Mouse (Mus musculus) T-cell, adult 2 months (primary cell): ENCODE measurements around the gene Cenpv.

Source experiments
- DNase-seq: peaks from one replicate; pipeline ENCODE4 v3.0.0; 2022; ENCODE audit warnings: low spot score

The Cenpv gene

GRCm38 (mm10) chr11:62539089-62539890, at the start of gene Cenpv:
Gene Cenpv (minus strand): TSS chr11:62539261.
- DNase-seq: peak; percentile 62

DNA sequence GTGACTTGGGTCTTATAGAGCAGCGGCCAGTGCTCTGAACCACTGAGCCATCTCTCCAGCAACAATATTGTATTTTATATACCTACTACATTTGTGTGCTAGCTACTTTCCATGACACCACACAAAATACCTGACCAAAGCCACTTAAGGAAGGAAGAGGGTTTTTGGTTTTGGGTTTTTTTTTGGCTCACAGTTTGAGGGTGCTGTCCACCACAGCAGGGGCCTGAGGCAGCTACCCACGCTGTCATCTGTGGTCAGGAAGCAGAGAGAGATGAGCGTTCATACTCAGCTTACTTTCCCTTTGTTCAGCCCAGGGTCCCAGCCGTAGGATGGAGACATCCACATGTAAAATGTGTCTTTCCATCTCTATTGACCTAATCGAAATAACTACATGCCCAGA, 48.0 kb upstream of the Cenpv start:
- DNase-seq: no peak

DNA sequence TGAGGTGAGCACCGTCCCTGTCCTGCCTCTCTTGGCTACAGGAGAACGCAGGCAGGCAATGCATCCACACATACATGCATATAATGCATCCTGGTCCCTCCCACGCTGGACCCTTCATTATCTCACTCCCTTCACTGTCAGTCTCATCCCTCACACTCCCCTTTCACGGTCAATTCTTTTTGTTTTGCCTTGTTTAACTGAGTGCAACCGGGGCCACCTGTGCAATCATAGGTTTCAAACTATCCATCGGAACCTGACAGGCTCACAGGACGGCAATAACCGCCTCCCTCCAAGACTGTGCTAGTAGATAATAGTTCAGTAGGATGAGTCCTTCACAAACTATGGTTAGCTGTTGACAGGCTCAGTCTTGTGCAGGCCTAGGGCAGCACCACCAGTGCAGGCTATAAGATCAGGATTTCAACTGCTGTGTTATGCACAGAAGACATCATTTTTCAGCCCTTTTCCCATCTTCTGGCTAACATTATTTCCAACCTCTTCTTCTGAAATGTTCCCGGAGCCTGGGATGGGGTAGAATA, 45.7 kb upstream of the Cenpv start:
- no peak for DNase-seq

DNA sequence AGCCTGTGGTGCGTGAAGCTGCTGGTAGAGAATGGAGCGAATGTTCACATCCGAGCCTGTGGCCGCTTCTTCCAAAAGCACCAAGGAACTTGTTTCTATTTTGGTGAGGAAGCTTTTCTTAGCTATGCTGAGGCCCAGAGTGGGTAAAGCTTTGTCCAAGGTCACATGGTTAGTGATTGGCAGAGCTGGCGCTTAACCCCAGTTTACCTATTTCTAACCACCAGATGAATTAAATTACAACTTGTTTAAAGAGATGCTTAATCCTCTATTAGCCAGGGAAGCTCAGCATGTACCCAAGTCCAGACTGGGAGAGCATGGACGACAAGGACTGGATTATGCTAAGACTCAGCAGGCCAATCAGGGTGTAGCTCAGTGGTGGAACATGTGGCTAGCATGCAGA, 44.0 kb upstream of the Cenpv start:
- no peak for DNase-seq

DNA sequence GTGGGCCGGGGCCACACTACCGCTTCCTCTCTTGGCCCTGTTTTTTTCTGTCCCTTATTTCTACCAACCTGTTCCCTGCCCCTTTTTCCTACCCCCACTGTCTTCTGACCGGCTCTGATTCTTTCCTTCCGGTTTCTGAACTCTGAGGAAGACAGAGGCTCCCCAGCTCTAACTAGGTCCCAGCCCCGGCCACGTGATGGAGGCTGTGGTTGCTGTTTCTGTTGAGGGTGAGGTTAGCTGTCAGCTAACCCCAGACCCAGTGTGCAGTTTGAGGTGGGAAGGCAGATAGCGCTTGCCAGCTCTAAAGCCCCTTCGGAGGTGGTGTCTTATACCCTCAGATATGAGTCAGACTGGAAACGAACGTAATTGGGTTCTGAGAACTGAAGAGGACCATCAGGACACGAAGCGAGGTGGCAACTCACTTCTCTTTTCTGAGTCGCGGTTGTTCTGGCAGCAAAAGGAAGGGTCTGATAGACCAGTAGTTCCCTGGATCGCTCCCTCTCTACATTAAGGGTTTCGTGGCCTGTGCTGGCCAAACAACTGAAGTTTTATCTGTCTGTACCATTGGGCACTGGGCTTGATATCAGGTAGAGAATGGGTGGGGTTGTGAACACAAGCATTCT, 37.6 kb upstream of the Cenpv start:
- DNase-seq: peak; percentile 84

DNA sequence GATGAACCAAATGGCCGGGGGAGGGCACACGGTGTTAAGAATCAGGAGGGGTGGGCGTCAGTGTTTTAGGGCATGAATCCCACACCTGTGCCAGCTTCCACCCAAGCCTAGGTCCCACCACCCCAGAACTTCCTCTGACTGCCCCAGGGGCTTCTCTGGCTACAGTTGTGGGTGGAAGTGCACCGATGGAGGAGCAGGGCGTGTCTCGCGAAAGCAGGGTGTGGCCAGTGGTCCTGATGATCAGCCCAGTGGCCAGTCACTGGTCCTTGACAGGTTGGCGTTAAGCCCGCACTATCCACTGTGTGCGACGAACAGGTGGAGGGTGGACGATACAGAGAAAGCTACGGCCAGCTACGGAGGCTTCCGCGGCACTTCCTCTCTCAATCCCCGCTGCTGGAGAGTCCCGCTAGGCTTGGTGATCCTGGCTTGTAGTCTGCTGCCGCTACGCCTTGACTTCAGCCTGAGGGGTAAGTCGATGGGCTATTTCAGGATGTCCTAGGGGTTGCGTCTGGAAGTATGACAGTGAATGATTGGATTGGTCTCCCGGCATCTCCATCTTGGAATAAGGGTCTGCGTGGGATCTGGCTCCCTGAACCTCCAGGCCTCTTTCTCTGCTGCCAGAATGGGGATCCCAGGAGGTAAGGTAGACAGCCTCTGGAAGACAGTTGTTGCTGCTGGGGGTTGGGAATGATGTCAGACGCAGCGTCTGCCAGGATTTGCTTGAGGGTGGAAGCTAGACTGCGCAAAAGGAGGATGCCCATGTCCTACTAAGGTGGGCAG, 36.8 kb upstream of the Cenpv start:
- DNase-seq: no peak

DNA sequence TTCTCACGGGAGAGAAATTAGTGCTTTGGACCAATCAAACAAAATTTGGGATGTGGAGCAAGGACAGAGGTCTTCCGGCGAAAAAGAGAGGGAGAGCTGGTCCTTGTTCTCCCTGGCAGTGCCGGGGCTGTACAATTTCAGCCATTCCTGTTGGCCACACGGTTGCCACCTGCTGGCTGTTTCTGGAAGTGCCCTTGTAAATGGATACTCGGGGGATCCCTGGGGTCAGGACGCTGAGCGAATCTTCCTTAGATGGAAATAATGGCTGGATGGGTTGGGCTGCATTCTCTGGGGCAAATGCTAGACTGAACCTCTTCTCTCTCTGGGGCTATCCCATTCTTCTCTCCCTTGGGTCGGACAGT, 36.2 kb upstream of the Cenpv start:
- DNase-seq: peak; percentile 74

- no peak for DNase-seq
Observed at GRCm38 (mm10) chr11:62574703-62575085, 35.6 kb upstream of the Cenpv start.

DNA sequence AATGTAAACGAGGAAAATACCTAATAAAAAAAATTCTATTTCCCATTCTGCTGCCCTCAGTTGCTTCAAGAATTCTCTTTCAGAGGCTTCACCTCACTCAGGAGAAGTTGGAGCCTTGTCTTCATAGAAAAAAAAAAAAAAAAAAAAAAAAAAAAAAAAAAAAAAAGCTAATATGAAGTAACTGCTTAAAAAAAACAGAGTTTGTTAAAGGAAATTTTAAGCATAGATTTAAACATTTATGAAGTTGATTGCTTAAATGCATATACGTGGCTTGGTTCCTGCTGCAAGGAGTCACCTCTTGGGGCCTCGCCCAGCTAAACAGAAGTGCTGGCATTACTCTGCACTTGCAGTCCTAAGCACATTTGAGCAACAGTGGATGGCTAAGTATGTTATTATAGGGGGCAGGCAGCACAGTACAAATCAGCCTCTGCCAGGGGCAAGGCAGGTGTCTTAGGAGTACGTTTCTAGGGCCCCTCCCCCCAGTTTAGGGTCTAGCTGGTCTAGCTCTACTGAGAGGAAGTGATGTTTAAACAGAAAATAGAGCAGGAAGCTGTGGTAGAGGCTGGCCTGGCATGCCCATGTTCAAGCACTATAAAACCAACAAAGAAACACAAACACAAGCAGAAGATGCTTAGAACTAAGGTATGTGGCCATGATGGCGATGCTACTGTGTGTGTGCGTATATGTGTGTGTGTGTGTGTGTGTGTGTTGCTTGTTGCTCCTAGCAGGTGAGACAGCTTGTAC, 35.1 kb upstream of the Cenpv start, which contains the start of gene Trpv2:
Trpv2 (plus strand) TSS at position 528 of the 744 bp plus-strand sequence.
- peak; percentile 63 for DNase-seq

DNA sequence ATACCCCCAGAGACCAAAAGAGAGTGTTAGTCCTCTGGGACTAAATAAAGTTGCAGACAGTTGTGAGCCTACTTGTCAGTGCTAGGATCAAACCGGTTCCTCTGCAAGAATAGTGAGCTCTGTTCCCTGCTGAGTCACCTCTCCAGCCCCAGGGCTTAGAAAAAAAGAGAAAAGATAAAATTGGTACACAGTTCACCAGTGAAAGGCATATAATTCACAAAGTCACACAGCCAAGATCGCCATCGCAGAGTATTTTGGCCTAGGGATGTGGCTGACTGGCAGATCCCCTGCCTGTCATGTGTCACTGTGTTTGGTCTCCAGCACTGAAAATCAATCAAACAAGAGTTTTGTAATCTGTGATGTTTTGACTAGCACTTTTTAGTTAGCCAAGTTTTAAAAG, 29.2 kb upstream of the Cenpv start:
- DNase-seq: no peak

GRCm38 (mm10) chr11:62566211-62566610, 27.1 kb upstream of the Cenpv start:
- no peak for DNase-seq

- DNase-seq: no peak
Observed at GRCm38 (mm10) chr11:62565747-62566146, 26.7 kb upstream of the Cenpv start.

DNA sequence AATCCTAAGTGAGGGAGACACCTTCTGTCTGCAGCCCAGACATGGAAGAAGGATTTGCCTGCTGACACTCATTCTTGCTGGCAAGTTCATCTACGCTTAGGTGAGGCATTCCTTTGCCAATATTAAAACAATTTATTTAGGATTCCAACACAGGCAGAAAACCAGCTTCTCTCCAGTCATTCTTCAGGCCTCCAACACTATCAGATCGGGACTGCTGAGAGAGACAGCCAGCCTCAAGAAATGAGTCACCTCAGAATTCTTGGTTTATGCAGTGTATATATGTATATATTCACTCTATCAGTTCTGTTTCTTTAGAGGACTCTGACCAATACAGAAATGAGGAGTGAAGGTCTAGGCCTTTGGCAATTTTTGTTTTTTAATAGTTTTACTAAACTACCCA, 24.5 kb upstream of the Cenpv start:
- no peak for DNase-seq

DNA sequence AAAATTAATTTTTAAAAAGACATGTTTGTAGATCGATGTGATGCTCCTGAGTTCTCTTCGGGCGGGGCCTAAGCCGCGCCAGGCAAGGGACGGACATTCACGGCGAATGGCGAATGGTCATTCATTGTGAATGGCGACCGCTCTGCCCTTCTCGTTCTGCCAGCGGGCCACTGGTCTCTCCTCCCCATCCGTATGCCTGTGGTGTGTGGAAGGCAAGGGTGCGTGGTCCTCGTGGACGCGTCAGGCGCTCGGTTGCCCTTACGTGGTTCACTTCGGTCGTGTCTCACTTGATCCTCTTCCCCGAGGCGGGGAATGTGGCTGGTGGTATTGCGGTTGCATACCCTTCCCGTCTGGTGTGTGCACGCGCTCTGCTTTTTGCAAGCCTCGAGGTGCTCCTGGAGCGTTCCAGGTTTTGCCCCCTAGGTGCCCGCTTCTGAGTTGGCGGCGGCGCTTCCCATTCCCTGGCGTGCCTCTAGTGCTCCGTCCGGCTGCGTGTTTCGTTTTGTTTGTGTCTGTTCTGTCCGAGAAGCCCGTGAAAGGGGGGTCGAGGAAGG, 21.5 kb upstream of the Cenpv start:
- no peak for DNase-seq

DNA sequence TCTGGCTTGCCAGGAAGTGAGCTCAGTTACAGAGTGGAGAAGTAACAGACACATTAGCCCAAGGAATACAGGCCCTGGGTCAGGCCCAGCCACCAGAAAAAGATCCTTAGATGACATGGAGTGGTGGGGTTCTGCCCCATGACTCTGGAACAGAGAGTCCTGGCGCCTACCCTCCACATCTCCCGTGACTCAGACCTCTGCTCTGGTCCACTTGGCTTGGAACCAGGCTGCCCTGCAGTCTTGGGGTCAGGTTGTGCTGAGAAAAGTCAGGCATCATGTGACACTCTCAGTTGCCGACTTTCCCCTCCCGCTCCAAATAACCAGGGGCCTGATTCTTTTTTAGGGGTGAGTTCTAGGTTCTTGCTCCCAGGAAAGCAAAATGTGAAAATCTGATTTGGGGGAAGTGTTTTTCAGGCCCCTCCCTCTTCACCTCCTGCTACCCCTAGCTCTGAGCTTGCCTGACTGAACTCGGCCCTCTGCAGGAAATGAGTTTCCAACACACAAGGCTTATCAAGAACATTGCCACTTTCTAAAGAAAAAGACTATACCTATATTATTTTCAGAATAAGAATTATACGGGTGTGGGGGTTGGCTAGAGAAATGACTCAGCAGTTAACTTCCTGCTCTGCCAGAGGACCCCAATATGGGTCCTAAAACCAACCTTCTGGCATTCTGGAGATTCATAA, 20.0 kb upstream of the Cenpv start:
- DNase-seq: no peak

DNA sequence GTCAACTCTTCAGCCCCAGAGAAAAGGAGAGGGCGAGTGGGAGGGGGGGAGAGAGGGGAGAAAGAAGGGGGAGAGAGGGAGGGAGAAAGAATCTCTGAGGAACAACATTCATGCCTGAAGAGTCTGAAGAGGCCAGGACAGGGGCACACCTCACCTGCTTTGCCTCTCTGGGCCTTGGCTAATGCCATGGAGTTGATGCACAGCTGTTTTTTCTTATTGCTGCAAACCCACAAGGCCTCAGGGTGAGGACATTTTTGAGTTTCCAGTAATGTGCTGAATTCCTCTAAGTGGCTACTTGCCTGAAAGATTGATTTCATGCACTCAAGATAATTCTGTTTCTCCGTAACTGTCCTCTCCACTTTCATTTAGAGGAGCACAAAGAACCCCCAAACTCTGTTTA, 19.1 kb upstream of the Cenpv start:
- no peak for DNase-seq

DNA sequence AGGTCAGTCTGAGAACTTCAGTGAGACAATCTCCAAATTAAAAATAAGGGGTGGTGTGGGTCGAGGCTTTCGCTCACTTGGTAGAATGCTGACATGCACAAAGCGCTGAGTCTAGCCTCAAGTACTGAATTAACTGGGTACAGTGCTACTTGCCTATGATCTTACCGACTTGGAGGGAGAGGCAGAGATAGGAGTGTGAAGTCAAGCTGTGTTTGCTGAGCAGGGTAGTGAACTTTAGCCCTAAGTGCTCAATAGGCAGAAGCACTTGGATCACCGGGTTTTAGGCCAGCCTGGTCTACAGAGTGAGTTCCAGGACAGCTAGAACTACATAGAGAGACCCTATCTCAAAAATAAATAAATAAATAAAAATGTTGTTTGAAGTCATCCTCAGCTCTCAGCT, 18.1 kb upstream of the Cenpv start:
- DNase-seq: no peak

DNA sequence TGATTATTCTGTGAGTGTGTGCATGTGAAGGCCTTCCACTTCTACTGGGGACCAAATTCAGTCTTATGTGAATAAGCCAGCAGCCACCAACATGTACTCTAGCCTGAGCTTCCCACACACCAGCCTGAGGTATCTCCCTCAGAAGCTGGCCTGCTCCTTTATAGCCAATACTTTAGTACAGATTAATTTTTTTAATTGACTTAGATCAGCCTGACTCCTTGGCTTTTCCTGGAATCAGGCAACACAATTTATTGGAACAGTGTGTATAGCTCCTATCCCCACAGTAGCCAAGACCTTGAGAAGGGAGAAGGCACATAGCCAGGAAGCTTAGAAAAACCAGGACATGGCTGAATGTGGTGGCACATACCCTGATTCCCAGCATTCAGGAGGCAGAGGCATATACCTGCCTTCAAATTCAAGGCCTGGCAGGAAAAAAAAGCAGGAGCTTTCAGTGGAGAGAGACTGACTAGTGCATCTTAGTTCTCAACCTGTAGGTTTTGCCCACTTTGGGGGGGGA, 16.9 kb upstream of the Cenpv start:
- no peak for DNase-seq

DNA sequence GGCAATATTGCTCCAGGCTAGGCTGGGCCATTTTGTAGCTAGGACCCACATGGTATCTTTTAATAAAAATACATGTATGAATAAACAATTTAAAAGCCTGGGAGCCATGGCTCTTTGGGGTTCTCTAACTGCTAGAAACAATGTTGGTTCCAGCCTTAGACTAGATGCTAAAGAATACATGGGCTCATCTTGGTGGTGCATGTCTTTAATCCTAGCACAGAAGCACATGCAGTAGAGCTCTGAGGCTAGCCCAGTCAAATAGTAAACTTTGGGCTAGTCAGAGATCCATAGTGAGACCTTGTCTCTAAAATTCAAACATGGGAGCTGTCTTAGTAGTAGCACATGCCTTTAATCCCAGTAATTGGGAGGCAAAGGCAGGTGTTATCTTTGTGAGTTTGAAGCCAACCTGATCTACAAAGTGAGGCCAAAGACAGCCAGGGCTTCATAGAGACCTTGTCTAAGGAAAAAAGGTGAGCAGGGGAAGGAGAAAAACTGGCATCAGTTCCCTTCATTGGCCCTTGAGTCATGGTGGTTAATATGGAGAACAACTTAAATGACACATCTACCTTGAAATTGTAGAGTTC, 16.0 kb upstream of the Cenpv start:
- no peak for DNase-seq

GRCm38 (mm10) chr11:62554163-62554855, 15.2 kb upstream of the Cenpv start:
- no peak for DNase-seq
